Mouse (Mus musculus) kidney, postnatal 0 days (tissue): Measurements from ENCODE around the gene Mrpl17. TPM values are rescaled to one million over a fixed set of nuclear protein-coding genes. Genes with fewer than 3 reads are reported as not detected.

Source experiments
- ATAC-seq: fragments of 200-750 bp; cut with Nextera tagmentation; replicated peaks from 2 replicates; pipeline ENCODE4 v1.8.0; 2017; ENCODE audit warnings: low read depth, moderate number of reproducible peaks, moderate TSS enrichment, moderate library complexity; ENCODE audit not compliant: low FRiP score
- DNase-seq: peaks from one replicate; pipeline ENCODE4 v3.0.0-alpha.2; 2016; ENCODE audit warnings: low spot score
- H3K27ac ChIP-seq: fragments of 300-500 bp; sonication (generic); 2 replicates; pipeline ENCODE4 v1.5.1; 2014; ENCODE audit warnings: mild to moderate bottlenecking
- H3K27me3 ChIP-seq: fragments of 300-500 bp; sonication (generic); 2 replicates; pipeline ENCODE4 v1.6.1; 2014; ENCODE audit warnings: low read length, mixed read lengths; ENCODE audit not compliant: insufficient read depth
- H3K36me3 ChIP-seq: fragments of 300-500 bp; sonication (generic); 2 replicates; pipeline ENCODE4 v1.6.1; 2014; ENCODE audit warnings: low read length, mixed read lengths; ENCODE audit not compliant: insufficient read depth
- H3K4me1 ChIP-seq: fragments of 300-500 bp; sonication (generic); replicated peaks from 2 replicates; pipeline ENCODE4 v1.6.1; 2014; ENCODE audit warnings: antibody characterized with exemption, low read length, mixed read lengths; ENCODE audit not compliant: insufficient read depth
- H3K4me2 ChIP-seq: fragments of 300-500 bp; sonication (generic); 2 replicates; pipeline ENCODE4 v1.6.1; 2014; ENCODE audit warnings: mild to moderate bottlenecking, low read length, moderate library complexity, mixed read lengths
- H3K4me3 ChIP-seq: fragments of 300-500 bp; sonication (generic); replicated peaks from 2 replicates; pipeline ENCODE4 v1.5.1; 2014; ENCODE audit warnings: low read depth, low read length
- H3K9ac ChIP-seq: fragments of 300-500 bp; sonication (generic); 2 replicates; pipeline ENCODE4 v1.6.1; 2014; ENCODE audit warnings: low read depth, low read length
- H3K9me3 ChIP-seq: fragments of 300-500 bp; sonication (generic); replicated peaks from 2 replicates; pipeline ENCODE4 v1.6.1; 2016; ENCODE audit warnings: low read length, inconsistent platforms, mixed read lengths
- CTCF ChIP-seq: IDR thresholded peaks from 2 replicates; pipeline ENCODE4 v1.5.1; 2016; ENCODE audit warnings: antibody characterized with exemption, low read depth, mild to moderate bottlenecking, moderate library complexity
- WGBS: fragments of 180-500 bp; shearing (Covaris S2); extraction: QIAGEN DNeasy Blood & Tissue Kit; methylation state at CpG from one replicate; pipeline ENCODE4 v1.1.7; 2014; 5-methylcytosine and 5-hydroxymethylcytosine counted together
- polyA plus RNA-seq: library from polyadenylated mRNA; unstranded; fragments of >200 nt; fragmentation: Nextera tagmentation; extraction: Ambion mirVana; gene quantifications from 2 replicates; pipeline ENCODE4 v1.2.1, GENCODE M21; 2015

Gene Mrpl17
- polyA plus RNA-seq, 1 experiment from 2014 or later, result 415 TPM

DNA sequence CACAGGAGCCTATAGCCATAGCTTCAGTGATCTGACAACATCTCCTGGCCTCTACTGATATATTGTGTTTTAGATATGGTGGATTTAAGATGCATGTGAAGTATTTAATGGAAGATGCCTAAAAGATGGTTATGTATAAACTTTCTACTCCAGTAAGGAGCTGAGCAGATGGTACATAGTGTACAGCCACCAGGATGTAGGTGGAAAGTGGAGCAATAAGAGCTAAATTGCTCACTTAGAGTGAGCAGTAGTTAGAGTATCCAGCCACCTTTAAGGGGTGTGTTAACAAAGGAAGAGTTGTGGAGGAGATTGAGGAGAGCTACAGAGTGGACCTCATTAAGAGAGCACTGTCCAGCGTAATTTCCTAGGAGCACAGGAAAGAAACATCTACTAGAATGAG is 19.8 kb downstream of the Mrpl17 start:
- Histone ChIP-seq H3K36me3 (no peaks in the 10 kb centered on the region), H3K4me2 (no peak overlapping the region)
- 63% methylated on average over 1 of the region's 1 CpGs for WGBS

DNA sequence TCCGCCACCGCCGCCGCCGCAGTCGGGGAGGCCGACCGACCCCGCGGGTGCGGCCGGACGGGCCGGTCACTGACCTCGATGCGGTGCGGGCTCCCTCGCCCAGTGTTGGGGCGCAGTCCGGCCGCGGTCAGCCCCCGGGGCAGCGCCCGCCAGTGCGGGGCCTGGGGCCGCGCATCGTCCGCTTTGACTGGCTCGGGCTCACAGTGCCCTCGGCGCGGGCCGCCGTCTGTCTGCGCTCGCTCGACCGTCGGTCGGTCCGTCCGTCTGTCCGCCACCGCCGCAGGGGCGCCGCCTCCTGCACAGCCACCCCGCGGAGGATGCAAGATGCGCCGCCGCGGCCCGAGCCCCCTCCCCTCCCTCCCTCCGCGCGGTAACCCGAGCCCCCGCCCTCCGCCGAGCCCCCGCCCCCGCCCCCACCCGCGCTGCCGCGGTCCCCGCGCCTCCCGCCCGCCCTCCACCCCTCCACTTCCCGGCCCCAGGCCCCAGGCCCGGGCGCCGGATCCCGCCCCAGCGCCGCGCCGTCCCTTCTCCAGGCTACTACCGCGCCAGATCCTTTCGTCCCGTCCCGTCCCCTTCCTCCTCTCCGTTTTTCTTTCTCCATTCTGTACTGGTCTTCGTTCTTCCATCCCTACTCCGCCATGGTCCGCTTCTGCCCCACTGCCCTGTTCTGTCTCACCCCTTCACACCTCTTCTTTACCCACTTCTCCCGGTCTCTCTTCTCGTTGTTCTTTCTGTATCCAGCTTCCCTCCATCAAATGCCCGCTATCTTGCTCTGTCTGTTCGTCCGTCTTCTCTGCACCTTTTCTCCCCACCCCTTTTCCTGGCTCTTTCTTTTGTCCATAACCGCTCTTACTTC is 23.4 kb downstream of the Mrpl17 start, which contains the start of gene Dchs1:
TSS of gene Dchs1 (minus strand) at position 370 of the 856 bp plus-strand sequence.
- DNase-seq (peak; percentile 62), ATAC-seq (peak; percentile 67)
- peak within 1 kb of the TSS; percentile 72 for H3K4me2 ChIP-seq
- H3K4me1 ChIP-seq, result peaks cover 12% of the 10 kb centered on the region
- peak within 1 kb of the TSS; percentile 84 for H3K4me3 ChIP-seq
- H3K9ac ChIP-seq, result peak within 1 kb of the TSS; percentile 90
- TF ChIP-seq CTCF, result no peak
- H3K27ac ChIP-seq, result peak within 1 kb of the TSS; percentile 82
- no peaks in the 10 kb centered on the region for H3K36me3 ChIP-seq
- H3K27me3 ChIP-seq, result no peaks in the 10 kb centered on the region
- WGBS, result under 1% methylated on average over 45 of the region's 97 CpGs
- H3K9me3 ChIP-seq, result no peaks in the 10 kb centered on the region

More for the DNA sequence above, 19.8 kb downstream of the Mrpl17 start:
- H3K27me3 ChIP-seq, result no peaks in the 10 kb centered on the region
- H3K4me3 ChIP-seq, result no peak overlapping the region
- no peaks in the 10 kb centered on the region for H3K9me3 ChIP-seq
- H3K9ac ChIP-seq, result no peak overlapping the region
- H3K4me1 ChIP-seq, result peaks cover 7% of the 10 kb centered on the region
- DNase-seq (no peak), ATAC-seq (no peak)
- TF ChIP-seq CTCF, result no peak
- no peak overlapping the region for H3K27ac ChIP-seq

DNA sequence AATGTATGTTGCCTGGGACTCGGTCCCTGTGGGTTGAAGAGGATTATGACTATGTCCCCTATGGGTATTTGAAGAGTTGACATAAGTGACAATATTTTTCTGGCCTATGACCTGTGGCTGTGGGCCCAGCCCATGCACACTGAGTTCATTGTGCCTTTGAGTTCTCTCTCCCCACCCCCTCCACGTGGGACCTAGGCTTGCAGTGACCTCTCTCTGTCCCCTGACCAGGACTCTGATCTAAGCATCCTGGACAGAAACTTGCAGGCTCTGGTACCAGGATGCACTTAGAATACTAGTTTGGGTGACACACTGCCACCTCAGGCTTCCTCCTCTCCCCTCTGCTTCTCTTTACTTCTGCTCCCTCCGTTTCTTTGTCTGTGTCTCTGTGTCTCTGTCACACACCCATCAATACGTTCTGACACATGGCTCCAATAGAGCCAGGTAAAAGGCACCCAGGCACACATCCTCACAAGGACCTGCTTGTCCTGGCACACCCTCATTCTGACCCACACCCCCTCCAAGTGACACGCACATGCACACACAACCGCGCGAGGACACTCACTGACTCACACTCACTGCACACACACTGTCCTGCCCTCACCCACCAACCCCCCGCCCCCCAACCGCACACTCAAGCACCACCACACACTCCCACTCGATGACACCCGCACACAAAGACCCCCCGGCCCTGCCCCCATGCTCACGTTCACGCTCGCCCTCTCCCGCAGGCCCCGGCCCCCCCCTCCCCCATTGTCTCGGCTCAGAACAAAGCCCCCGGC is 24.2 kb downstream of the Mrpl17 start:
- 4% methylated on average over 20 of the region's 20 CpGs for WGBS
- peak overlapping the region; percentile 84 for H3K4me3 ChIP-seq
- no peaks in the 10 kb centered on the region for H3K27me3 ChIP-seq
- DNase-seq (no peak), ATAC-seq (peak; percentile 48; the same call in 1 of the 2 replicates)
- TF ChIP-seq CTCF, result no peak
- H3K27ac ChIP-seq, result peak overlapping the region; percentile 82
- peak overlapping the region; percentile 90 for H3K9ac ChIP-seq
- peak overlapping the region; percentile 72 for H3K4me2 ChIP-seq
- H3K36me3 ChIP-seq, result 0 out of 2 replicates have a peak, but pooled peaks cover 2% of the 10 kb centered on the region
- H3K4me1 ChIP-seq, result peaks cover 12% of the 10 kb centered on the region
- H3K9me3 ChIP-seq, result no peaks in the 10 kb centered on the region

DNA sequence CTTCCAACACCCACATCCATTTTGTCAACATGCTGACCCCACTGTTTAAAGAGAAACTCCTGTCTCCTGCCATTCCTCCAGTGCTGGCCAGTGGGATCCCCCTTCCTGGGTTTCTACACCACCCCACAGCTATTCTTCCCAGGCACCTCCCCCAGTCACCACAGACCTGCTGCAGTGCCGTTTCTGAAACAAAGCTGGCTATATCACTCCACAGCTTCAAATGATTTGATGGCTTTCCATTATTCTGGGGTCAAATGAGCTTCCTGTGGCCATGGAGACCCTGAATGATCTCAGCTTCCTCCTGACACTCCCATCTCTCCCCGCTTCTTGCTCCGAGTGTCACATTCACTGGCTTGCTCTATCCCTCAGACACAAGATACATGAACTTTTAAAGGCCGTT is 26.3 kb downstream of the Mrpl17 start:
- H3K9ac ChIP-seq, result no peak overlapping the region
- no peak overlapping the region for H3K27ac ChIP-seq
- no peaks in the 10 kb centered on the region for H3K9me3 ChIP-seq
- H3K36me3 ChIP-seq, result 0 out of 2 replicates have a peak, but pooled peaks cover 4% of the 10 kb centered on the region
- H3K4me1 ChIP-seq, result peaks cover 12% of the 10 kb centered on the region
- H3K4me2 ChIP-seq, result 0 out of 2 replicates have a peak overlapping the region, but pooled peaks have one; percentile 13
- no peaks in the 10 kb centered on the region for H3K27me3 ChIP-seq
- WGBS, result 22% methylated on average over 4 of the region's 4 CpGs
- ATAC-seq (no peak), DNase-seq (peak; percentile 71)
- TF ChIP-seq CTCF, result no peak
- no peak overlapping the region for H3K4me3 ChIP-seq

DNA sequence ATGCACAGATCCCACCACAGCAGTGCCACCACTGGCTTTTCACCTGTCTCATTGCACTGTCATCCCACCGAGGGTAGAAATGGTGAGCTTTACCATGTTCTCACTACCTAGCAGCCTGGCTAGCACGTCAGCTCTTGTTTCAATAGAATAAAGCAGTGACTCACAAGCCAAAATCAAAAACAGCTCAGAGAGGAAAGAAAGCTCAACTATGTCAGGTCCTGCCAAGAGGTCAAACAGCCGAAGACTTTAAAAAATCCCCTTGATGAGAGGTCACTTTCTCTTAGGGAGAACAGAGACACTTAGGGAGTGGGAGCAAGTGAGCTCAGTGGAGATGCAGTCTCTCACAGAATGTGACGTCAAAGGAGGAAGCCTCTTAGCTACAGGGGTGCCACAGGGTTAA is 27.0 kb downstream of the Mrpl17 start:
- Histone ChIP-seq H3K9ac (no peak overlapping the region), H3K36me3 (0 out of 2 replicates have a peak, but pooled peaks cover 4% of the 10 kb centered on the region), H3K4me1 (peaks cover 18% of the 10 kb centered on the region), H3K4me3 (no peak overlapping the region), H3K9me3 (no peaks in the 10 kb centered on the region), H3K27ac (no peak overlapping the region), H3K27me3 (no peaks in the 10 kb centered on the region), H3K4me2 (0 out of 2 replicates have a peak overlapping the region, but pooled peaks have one; percentile 13)
- DNase-seq (no peak), ATAC-seq (no peak)
- no peak for TF ChIP-seq CTCF
- 33% methylated on average over 4 of the region's 4 CpGs for WGBS

DNA sequence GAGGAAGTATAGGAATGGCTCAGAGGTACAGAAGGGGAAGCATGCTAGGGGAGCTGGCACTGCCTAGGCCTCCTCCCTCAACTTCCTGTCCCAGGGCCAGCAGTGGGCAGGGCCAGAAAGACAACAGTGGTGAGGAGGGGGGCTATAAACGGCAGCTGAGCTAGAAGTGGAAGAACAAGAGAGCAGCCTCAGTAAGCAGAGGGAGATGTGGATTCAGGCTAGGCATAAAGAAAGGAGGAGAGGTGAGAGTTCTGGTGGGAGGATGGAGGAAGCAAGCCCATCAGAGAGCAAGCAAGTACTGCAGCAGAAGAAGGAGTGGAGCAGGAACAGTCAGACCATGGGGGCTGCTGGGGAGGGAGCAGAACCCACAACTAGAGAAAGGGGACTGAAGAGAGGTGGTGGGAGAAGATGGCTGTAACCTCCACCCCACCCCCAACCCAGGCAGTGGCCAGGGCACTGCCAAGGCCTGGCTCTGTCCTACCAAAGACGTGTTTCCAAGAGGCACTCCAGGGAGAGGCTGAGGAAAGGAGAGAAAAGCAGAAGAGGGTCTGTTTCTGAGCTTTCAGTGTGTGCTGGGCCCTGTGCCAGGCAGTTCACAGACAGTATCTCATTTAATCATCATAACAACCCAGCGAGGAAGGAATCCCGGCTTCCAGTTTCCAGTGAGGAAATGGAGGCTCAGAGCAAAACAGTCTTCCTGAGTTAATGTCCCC is 32.2 kb downstream of the Mrpl17 start:
- DNase-seq, result peak; percentile 68
- ATAC-seq, result peak; percentile 73
- TF ChIP-seq CTCF, result no peak
- H3K27me3 ChIP-seq, result no peaks in the 10 kb centered on the region
- H3K4me3 ChIP-seq, result no peak overlapping the region
- peaks cover 34% of the 10 kb centered on the region for H3K4me1 ChIP-seq
- peak overlapping the region; percentile 35 for H3K4me2 ChIP-seq
- peak overlapping the region; percentile 87 for H3K27ac ChIP-seq
- 0 out of 2 replicates have a peak overlapping the region, but pooled peaks have one; percentile 23 for H3K9ac ChIP-seq
- H3K36me3 ChIP-seq, result 0 out of 2 replicates have a peak, but pooled peaks cover 4% of the 10 kb centered on the region
- 8% methylated on average over 4 of the region's 4 CpGs for WGBS
- no peaks in the 10 kb centered on the region for H3K9me3 ChIP-seq
